Mouse (Mus musculus): ENCODE measurements around the gene Pzp. TPM values are rescaled to one million over a fixed set of nuclear protein-coding genes. Genes with fewer than 3 reads are reported as not detected.

The Pzp gene
- total and polyA plus RNA-seq, 2 experiments from 2014 or later = not detected

- no peak overlapping the region for H3K27ac ChIP-seq (ENCODE audit: low read depth, low read length)
- H3K9me3 ChIP-seq (ENCODE audit: low read length) = no peaks in the 10 kb centered on the region
- H3K4me3 ChIP-seq (ENCODE audit: low read depth, low read length) = peak overlapping the region; percentile 98
- DNase-seq = no peak
- no peak for ATAC-seq
- H3K36me3 ChIP-seq (ENCODE audit: insufficient read depth) = peaks cover 48% of the 10 kb centered on the region
- peak overlapping the region; percentile 61 for H3K4me2 ChIP-seq (ENCODE audit: low read depth)
- 87% methylated on average over 8 of the region's 8 CpGs for WGBS
- no peaks in the 10 kb centered on the region for H3K27me3 ChIP-seq (ENCODE audit: insufficient read depth, low read length)
- TF ChIP-seq CTCF (IDR thresholded peaks at IDR 0.05; ENCODE audit: low read depth) = no peak
- peak overlapping the region; percentile 97; the same call in 1 of the 2 replicates for H3K9ac ChIP-seq
- peaks cover 4% of the 10 kb centered on the region for H3K4me1 ChIP-seq (ENCODE audit: insufficient read depth)
Observed at GRCm38 (mm10) chr6:128436356-128437005, 90.0 kb downstream of the Pzp start.

GRCm38 (mm10) chr6:128435474-128435873 lies 91.0 kb downstream of the Pzp start:
- WGBS = 63% methylated on average over 5 of the region's 5 CpGs
- peaks cover 4% of the 10 kb centered on the region for H3K4me1 ChIP-seq (ENCODE audit: insufficient read depth)
- no peak overlapping the region for H3K4me2 ChIP-seq (ENCODE audit: low read depth)
- H3K27ac ChIP-seq (ENCODE audit: low read depth, low read length) = no peak overlapping the region
- TF ChIP-seq CTCF (IDR thresholded peaks at IDR 0.05; ENCODE audit: low read depth) = no peak
- no peak for ATAC-seq
- DNase-seq = no peak
- no peak overlapping the region for H3K9ac ChIP-seq
- no peaks in the 10 kb centered on the region for H3K27me3 ChIP-seq (ENCODE audit: insufficient read depth, low read length)
- no peak overlapping the region for H3K4me3 ChIP-seq (ENCODE audit: low read depth, low read length)
- H3K36me3 ChIP-seq (ENCODE audit: insufficient read depth) = peaks cover 57% of the 10 kb centered on the region
- H3K9me3 ChIP-seq (ENCODE audit: low read length) = no peaks in the 10 kb centered on the region

Other genes with a start within 250 kb of the Pzp start
- 0.31 and 0.67 TPM in 2 replicates for gene Tead4, start 225.9 kb downstream of the Pzp start, total RNA-seq (2014; rRNA removed)
- gene Tead4, start 225.9 kb downstream of the Pzp start, polyA plus RNA-seq (2015; fragmentation: Nextera tagmentation; extraction: Ambion mirVana) = 0.20 and 0.63 TPM in 2 replicates
- 12.6 and 13.5 TPM in 2 replicates for gene Tulp3, start 170.9 kb downstream of the Pzp start, total RNA-seq (2014; rRNA removed)
- gene Tulp3, start 170.9 kb downstream of the Pzp start, polyA plus RNA-seq (2015; fragmentation: Nextera tagmentation; extraction: Ambion mirVana) = 8.1 and 11.0 TPM in 2 replicates
- gene Rhno1, start 163.8 kb downstream of the Pzp start, total RNA-seq (2014; rRNA removed) = 21.5 and 32.1 TPM in 2 replicates
- 67.8 and 69.0 TPM in 2 replicates for gene Rhno1, start 163.8 kb downstream of the Pzp start, polyA plus RNA-seq (2015; fragmentation: Nextera tagmentation; extraction: Ambion mirVana)
- 3.5 and 7.3 TPM in 2 replicates for gene Foxm1, start 163.8 kb downstream of the Pzp start, total RNA-seq (2014; rRNA removed)
- 3.9 and 4.0 TPM in 2 replicates for gene Foxm1, start 163.8 kb downstream of the Pzp start, polyA plus RNA-seq (2015; fragmentation: Nextera tagmentation; extraction: Ambion mirVana)
- 0.15 TPM in 1 of 2 replicates, not detected in the other for gene Tex52, start 151.3 kb downstream of the Pzp start, total RNA-seq (2014; rRNA removed)
- gene Tex52, start 151.3 kb downstream of the Pzp start, polyA plus RNA-seq (2015; fragmentation: Nextera tagmentation; extraction: Ambion mirVana) = 0.30 and 0.58 TPM in 2 replicates
- not detected in 2 replicates for gene Gm44596, start 151.2 kb downstream of the Pzp start, total RNA-seq (2014; rRNA removed)
- gene Gm44596, start 151.2 kb downstream of the Pzp start, polyA plus RNA-seq (2015; fragmentation: Nextera tagmentation; extraction: Ambion mirVana) = not detected in 2 replicates
- 7.1 and 8.5 TPM in 2 replicates for gene Nrip2, start 127.4 kb downstream of the Pzp start, total RNA-seq (2014; rRNA removed)
- 5.5 and 7.4 TPM in 2 replicates for gene Nrip2, start 127.4 kb downstream of the Pzp start, polyA plus RNA-seq (2015; fragmentation: Nextera tagmentation; extraction: Ambion mirVana)
- 25.3 and 57.6 TPM in 2 replicates for gene Itfg2, start 101.8 kb downstream of the Pzp start, total RNA-seq (2014; rRNA removed)
- 28.1 and 33.7 TPM in 2 replicates for gene Itfg2, start 101.8 kb downstream of the Pzp start, polyA plus RNA-seq (2015; fragmentation: Nextera tagmentation; extraction: Ambion mirVana)
- gene Fkbp4, start 88.0 kb downstream of the Pzp start, total RNA-seq (2014; rRNA removed) = 201 and 235 TPM in 2 replicates
- 253 and 276 TPM in 2 replicates for gene Fkbp4, start 88.0 kb downstream of the Pzp start, polyA plus RNA-seq (2015; fragmentation: Nextera tagmentation; extraction: Ambion mirVana)
- 2.8 and 3.9 TPM in 2 replicates for gene A2ml1, start 54.9 kb upstream of the Pzp start, total RNA-seq (2014; rRNA removed)
- 10.7 and 14.2 TPM in 2 replicates for gene A2ml1, start 54.9 kb upstream of the Pzp start, polyA plus RNA-seq (2015; fragmentation: Nextera tagmentation; extraction: Ambion mirVana)
- not detected in 2 replicates for gene Klrb1a, start 96.8 kb upstream of the Pzp start, total RNA-seq (2014; rRNA removed)
- gene Klrb1a, start 96.8 kb upstream of the Pzp start, polyA plus RNA-seq (2015; fragmentation: Nextera tagmentation; extraction: Ambion mirVana) = not detected in 2 replicates
- gene Clec2h, start 135.7 kb upstream of the Pzp start, total RNA-seq (2014; rRNA removed) = not detected in 2 replicates
- gene Clec2h, start 135.7 kb upstream of the Pzp start, polyA plus RNA-seq (2015; fragmentation: Nextera tagmentation; extraction: Ambion mirVana) = not detected in 2 replicates
- gene Klrb1, start 196.3 kb upstream of the Pzp start, total RNA-seq (2014; rRNA removed) = not detected in 2 replicates
- 0.42 and 0.62 TPM in 2 replicates for gene Klrb1, start 196.3 kb upstream of the Pzp start, polyA plus RNA-seq (2015; fragmentation: Nextera tagmentation; extraction: Ambion mirVana)

Measured in forebrain, postnatal 0 days (tissue).